Mouse (Mus musculus) cerebellum, postnatal 10 days (tissue): Measurements from ENCODE around the gene Stard13.
A peak's percentile ranks its signal among the peaks of the same experiment; 100 is the strongest.

ENCODE experiments used
- DNase-seq, 2 experiments: peaks; one replicate each; pipeline ENCODE4 v3.0.0; 2021; ENCODE audit warnings: mixed read lengths in 2 of 2

Stard13 gene

DNA sequence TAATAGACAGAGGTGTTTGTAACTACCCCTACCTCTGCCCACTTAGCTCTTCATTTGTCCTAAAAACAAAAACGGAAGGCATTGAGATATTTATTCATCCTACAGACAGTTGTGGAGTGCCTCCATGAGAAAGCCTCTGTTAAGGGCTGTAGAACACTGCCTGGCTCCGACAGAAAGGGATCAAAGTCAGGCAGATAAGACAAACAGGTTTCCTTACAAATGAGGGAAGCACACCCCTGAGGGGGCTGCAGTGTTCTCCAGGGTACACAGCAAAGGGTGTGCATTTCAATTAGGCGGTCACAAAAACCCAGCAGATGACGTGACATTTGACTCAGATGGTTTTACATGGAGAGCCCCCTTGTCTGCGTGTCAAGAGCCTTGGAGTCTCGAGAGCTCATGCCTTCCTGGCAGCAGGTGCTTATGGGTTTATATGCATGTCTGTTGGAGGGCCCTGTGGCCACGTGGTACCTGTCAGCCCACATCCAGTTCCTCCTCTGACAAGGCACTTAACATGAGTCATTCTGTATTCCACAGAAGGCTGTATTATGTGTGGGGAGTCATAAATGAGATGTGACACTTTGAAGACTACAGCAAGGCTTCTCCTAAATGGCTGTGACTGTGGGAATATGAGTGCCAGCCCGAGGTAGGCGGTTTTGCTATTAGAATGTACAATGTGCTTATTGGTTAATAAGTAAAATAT lies 129.1 kb downstream of the Stard13 start:
- DNase-seq, result no peak

DNA sequence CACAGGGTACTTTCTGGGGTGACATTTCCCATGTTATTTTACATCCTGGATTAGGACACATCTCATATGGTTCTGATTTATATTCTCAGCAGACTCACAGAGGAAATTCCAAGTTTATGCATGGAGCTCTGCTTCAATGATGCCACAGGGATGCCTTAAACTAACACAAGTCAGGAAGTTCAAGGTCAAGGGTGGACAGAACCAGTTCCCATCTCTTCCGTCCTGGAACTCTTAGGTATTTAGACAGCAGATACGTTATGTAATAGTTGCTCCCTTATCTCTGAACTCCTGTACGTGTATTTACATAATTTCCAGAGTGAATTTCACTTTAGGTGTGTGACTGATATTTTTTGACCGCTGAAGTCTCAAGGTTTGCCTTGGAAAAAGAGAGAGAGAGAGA lies 130.4 kb downstream of the Stard13 start:
- no peak for DNase-seq

DNA sequence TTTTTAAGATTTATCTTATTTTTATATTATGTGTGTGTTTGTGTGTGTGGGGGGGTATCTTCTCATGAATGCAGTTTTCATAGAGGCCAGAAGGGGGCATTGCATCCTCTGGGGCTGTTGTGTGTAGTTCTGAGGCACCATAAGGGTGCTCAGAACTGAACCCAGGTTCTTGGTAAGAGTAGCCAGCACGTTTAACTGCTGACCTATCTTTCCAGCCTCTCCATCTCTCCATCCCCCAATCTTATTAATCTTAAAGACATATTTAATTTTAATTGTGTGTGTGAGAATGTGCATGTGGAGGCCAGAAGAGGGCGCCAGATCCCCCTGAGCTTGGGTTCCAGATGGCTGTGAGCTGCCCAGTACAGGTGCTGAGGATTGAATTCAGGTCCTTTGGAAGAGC lies 131.4 kb downstream of the Stard13 start:
- DNase-seq, result no peak

DNA sequence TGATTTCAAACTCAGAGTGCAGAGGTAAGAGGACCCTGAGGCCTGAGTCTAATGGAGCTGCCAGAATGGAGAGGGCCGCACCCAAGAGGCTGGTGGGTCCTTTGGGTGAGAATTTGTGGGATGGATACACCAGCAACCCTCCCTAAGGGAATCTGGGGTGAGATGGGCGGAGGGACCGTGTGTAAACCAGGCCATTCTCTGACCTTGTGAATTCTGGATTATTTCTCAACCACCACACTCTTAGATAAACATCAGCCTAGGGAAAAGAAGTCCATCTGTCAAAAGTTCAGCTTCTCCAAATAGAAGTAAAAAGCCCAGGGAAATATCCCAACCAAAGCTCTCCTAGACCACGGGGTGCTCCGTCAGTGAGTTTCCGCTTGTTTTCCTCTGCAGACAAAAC lies 137.6 kb downstream of the Stard13 start:
- no peak for DNase-seq

DNA sequence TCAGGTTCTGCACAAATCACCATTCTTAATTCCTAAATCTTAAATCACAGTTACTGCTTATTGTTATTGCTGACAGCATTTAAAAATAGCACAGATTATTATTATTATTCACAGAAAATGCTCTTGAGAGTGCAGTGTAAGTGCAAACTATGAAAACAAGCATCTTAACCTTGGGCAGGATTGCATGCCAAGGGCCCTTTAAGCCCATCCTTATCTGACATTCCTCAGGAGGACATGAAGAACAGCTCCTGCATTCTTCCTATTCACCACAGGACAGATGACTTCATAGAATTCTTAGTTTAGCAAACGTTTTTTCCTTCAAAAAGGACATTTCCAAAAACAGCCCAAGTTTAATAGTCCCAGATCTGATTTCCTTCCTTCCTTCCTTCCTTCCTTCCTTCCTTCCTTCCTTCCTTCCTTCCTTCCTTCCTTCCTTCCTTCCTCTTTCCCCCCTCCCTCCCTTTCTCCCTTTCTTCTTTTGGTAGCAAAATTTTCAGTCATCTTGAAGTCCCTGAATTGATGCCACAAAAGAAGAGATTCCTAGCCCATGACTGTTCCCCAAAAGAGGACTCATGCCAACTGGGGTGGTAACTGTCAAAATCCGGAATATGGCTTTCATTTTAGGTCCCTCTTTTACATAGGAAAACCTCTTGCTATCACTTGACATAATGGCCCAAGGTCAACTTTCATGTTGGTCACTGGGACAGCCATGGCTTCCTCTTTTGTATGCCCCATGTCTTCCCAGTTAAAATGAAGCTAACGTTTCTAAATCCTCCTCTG lies 140.6 kb downstream of the Stard13 start:
- DNase-seq, result no peak

DNA sequence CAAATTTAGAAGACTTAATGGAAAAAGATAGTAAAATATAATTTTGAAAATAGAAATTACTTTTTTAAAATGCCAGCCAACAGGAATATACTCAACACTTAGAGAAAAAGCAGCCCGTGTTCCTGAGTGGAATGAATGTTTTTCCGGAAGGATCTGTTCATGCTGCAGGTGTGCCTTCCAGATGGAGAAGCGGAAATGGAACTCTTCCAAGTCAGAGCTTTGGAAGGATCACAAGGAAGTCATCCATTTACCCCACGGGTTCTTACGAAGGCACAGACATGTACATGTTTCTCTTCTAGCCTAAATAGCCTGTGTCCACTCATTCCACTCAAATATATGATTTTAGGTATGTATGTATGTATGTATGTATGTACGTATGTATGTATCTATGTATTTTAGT lies 142.6 kb downstream of the Stard13 start:
- DNase-seq, result peak in 1 of 2 experiments; percentile 16

DNA sequence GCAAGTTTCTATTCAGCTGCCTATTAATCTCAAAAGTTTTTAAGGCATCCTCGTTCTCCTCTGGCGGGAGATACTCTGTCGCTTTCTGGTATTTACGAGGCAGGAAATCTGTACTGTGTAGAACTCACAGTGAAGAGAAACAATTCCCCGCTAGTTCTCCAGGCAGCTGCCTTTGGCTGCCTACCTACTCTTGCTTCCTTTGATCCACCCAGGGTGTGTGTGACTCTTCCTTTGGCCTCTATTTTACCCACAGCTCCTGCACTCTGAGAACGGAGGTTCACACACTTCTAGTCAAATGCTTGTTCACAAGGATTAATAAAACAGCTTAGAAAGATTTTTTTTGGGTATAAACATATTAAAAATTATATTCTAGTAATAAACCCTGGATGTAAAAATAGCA lies 144.4 kb downstream of the Stard13 start:
- DNase-seq, result no peak

DNA sequence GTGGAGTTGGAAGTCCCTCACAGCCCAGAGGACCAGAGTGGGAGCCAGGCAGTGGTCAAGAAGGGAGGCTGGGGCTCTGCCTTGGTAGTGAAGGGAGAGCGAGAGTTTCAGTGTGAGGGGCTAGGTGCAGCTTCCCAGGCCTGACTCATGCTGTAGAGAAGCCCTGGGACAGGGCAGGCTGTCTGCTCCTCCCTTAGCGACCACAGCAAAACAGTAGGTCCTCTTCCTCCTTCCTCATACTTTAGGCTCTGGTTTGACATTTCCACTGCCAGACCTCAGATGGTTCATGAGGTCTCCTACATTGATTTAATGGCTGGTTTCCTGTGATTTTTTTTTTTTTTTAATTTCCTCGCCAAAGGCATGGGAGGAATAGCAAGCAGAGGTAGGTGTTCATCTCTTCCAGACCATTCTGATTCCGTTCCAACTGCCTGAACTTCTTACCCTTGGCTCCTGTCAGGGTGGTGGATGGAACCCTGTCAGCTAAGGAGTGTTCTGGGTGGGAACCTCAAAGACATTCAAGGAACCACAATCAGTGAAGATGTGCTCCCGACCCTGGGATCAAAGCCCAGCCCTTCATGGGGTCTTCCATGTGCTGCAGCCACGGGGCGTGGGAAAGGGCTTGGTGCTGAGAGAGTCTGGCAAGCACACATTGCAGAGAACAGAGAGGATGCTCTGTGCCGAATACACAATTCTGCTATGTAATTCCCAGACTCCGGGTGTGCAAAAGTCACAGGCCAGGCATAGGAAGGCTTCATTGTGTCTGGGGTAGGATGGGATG lies 147.0 kb downstream of the Stard13 start:
- peak in 1 of 2 experiments; percentile 34 for DNase-seq

DNA sequence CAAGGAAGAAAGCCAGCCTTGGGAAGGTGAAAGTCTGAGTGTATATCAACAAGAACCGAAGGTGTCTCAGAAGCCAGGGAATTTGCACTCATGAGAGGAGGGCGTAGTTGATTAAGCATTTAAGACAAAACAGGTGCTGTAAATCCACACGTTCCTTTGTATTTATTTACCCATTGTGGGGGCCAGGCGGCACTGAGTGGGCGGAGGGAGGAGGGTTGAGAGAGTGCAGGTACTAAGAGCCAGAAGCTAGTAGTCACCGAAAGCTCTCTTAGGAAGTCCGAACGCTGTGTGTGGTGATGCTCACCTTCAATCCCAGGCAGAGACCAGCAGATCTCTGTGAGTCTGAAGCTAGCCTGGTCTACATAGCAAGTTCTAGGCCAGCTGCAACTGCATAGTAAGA lies 147.9 kb downstream of the Stard13 start:
- DNase-seq, result no peak

DNA sequence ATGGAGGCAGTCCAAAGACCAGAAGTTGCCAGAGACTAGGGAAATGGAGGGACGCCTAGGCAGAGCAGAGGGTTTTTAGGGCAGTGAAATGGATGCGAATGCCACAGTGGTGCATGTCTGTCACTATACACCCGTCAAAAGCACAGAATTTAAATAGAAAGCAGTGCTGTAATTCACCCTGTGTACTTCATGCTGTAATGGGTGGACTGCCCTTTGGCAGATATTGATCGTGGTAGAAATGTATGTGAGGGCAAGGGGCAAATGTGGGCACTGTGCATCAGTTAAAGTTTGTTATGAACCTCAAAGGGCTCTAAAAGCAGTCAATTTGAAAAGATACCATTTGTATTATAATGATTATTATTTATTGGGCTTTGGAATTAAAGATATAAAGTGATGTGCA lies 153.4 kb downstream of the Stard13 start:
- no peak for DNase-seq

DNA sequence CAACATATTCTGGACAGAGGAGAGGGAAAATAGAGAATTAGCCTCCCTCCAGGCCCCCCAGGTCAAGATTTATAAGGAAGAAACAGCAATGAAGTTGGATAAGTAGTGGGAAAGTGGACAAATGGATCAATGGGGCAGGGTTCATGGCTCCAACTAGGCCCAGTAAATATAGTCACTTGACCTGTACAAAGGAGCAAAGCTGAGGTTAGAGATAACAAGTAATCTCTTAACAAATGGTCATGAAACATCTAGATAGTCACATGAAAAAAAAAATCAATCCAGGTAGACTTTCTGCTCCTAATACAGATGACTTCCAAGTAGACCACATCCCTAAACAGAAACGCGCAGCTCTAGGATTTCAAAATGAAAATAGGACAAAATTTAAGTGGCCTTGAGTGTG lies 155.7 kb downstream of the Stard13 start:
- no peak for DNase-seq

DNA sequence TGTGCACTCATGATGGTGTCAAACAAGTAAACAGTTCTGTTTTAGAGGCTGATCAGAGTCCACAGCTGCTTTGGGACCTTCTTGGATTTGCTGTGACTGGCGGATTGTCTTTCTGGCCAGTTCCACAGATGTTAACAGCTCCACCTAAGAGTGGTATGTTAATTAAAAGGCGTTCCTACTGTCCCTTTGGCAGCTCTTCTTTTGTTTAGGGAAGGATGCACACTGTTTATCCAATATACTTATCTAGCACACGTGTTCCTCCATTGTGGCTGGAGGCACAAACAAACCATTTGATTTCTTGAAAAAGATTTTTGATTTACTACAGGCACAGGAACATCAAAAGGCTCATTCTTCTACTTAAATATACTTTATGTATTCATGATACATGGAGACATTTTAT lies 156.7 kb downstream of the Stard13 start:
- no peak for DNase-seq

DNA sequence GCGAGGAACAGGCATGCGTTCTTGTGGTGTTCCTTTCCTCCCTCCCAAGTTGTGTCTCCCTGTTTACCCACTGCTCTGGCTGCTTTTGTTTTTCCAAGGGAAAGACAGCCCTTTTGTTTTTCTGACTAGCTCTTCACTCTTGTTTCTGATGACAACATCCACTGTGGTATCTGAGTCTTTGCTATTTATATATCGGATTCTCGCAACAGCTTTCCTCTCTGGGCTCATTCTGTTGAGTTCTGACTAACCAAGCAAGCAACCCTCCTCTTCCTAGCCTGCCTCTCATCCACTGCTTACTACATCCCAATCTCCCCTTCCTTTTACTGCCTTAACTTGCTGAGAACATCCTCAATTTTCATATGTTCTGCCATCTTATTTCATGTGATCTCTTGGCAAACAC lies 159.4 kb downstream of the Stard13 start:
- DNase-seq, result no peak

DNA sequence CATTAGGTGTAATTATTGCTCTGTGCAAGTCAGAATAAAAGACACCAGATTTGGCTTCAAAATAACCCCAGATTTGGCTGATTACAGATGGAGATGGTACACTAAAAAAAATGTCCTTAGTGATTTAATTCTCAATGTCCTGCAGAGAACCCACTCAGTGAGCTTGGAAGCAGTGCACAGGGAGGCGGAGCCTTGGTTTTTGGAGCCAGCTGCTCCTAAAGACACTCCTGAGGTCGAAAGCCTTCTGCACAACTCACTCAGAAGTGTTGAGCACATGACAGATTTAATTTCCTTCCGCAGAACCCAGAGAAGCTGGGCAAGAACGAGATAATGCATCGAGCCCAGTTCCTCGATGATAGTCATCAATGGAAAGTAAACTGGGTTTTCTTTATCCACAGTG lies 162.2 kb downstream of the Stard13 start:
- peak in 1 of 2 experiments; percentile 17 for DNase-seq

DNA sequence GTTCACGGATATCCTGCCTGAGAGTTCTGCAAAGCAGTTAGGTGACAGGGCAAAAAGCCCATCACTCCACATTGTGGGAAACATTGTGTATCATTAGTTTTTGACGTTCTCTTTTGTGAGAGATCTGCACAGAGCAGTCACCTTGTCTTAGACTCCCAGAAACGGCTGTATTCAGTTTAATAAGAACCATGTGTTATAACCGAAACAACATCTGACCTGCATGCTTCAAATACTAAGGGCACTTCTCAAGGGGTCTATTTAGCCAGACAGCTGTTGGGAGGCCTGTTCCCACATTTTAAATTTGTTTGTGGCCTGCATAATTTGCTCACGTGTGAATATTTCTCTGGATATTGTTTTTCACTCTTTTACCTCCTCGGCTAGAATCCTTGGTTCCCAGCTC lies 162.7 kb downstream of the Stard13 start:
- no peak for DNase-seq

DNA sequence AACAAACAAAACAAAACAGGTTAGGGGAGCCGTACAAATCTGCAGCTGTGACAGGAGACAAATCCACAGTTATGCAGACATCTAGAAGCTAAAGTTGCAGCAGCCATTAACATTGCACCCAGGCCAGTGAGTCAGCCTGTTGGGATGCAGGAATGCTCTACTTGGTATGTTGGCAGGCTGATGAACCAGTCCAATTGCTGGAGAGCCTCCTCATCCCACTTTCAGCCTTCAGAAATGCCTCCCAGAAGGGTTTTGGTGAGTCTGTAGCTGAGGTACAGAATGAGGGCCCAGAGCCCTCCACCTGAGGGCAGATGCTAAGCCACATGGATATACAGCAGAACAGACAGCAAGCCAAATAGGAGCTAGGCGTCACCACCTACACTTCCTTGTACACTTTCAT lies 164.1 kb downstream of the Stard13 start:
- DNase-seq, result no peak

DNA sequence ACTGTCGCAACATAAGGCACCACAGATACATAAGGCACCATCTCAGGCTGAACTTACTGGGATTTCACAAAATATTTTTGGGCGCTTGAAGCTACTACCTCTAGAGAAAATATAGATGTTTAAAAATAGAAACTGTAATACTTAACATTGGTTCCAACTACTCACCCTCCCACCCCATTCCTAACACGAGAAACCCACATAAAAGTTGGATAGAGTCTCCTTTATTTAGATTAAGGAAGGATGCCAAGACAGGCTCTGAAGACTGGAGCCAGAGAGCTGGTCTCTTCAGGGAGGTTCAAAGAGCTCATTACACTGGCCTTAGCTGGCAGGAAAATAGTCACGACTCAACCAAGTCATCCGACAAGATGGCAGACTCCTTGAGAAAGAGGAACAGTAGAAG lies 167.6 kb downstream of the Stard13 start:
- DNase-seq, result no peak

DNA sequence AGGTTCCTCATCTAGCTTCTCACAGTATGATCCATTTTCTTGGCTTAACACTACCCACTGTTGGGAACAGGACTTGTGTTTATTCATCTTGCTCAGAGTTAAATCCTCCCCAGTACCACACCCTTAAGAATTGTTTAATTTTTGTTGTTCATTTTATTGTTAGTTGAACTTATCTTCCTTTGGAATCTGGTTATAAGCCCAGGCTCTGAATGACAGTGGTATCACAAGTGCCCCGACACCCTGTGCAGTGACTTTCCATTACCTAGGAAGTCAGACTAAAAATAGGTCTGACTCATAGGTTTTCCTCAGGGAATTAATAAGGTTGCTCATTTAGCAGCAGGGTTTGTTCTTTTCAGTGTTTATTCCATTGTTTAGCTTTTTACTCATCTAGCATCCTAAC lies 168.4 kb downstream of the Stard13 start:
- no peak for DNase-seq

DNA sequence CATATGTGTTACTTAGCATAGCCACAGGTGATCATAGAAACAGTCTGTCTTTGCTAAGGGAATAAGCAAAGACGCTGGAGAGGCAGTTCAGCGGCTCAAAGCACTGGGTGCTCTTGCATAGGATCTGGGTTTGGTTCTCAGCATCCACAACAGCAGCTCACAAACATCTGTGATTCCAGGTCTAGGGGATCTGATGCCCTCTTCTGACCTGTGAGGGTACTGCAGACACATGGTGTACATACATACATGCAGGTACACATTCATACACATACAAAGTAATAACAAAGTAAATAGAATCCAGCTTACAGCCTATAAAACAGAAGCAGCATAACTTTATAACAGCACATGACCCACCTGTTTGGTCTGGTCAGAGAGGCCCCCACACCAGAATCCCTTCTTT lies 171.7 kb downstream of the Stard13 start:
- no peak for DNase-seq

DNA sequence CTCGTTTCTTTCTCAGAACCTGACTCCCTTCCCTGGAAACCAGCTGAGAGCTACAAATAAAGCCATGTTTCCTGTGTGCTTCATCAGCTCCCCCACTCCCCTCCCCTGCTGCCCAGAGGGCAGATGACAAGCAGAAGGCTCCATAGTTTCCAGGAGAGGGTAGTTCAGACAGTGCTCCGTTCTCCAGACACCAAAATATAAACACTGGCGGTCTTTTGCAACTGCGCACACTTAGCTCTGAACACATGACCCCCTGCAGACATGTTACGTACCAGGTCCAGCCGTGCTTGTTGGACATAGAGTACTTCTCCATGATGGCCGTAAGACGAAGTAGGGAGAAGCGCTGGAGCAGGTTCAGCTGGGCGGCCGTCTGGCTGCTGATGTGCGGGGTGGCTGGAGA lies 173.2 kb downstream of the Stard13 start:
- peak; percentile 52 to 60 for DNase-seq

DNA sequence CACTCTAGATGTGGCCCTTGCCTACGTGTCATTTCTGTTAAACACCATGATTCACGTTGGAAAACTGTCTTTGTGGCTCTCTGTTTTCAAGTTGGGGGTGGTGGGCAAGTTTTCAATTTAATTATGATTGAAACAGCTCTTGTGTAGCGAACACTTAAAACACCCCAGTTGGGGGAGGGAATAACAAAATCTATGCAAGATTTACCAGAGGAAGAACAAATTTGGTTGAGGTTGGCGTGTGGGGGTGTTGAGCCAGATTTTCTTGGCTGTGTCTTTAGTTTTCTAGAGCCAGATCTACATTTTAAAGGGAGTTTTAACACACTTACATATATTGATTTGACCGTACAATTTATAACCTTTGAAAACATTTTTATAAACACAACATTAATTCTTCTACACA lies 173.9 kb downstream of the Stard13 start:
- DNase-seq, result no peak

DNA sequence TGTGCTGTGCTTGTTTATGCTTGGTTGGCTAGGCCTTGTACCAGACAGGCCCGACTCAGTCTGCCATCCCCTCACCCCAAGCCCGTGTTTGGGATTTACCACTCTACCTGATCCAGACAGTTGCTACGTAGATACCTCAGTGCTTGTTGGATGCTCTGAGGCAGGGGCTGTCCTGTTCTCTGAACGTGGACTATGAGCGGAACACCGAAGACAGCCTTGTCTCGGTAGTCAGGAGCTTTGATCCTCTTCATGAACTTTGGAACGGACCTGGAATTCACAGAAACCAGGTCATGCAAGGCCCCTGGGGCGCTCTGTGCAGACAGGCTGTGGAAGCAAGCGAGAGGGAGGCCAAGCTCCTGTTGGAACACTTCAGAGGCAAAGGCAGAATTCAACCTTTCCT lies 174.3 kb downstream of the Stard13 start:
- peak in 1 of 2 experiments; percentile 31 for DNase-seq

DNA sequence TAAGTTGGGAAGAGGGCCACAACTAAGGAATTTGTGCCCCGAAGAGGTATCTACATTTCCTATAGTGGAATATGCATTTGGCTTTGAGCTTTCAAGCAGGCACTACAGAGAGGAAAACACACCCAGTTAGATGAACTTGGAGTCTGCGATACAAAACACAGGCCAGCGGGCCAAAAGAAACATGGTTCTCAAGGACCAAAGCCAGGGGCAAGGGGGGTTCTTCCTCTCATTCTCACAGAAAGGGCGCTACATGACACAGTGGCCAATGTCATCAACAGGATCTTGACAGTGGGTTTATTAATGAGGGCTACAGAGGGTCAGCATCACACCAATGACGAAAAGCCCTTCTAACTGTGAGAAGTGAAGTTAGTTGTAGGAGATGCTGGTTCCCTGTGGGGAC lies 175.9 kb downstream of the Stard13 start:
- no peak for DNase-seq

DNA sequence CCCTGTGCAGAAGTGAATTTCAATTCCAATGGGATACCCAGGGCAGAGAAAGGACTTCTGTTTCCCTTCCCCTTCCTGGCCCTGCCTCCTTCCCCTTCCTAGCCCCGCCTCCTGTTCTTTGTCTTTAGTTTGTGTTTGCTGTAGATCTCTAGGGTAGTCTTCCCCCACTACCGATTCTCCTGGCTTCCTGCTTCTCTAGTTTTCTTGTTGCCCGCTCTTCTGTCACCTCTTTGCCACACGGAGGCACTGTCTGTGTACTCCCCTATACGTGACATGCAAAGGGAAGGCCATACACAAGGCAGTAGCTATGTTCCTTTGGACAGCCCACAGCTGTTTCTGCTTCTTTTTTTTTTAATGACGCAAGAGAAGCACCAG lies 176.7 kb downstream of the Stard13 start:
- DNase-seq, result no peak
